Mouse (Mus musculus) CH12.LX (cell line): Measurements from ENCODE around the gene Gm37240. TPM values are rescaled to one million over a fixed set of nuclear protein-coding genes. Genes with fewer than 3 reads are reported as not detected.
"Not testable (repeated sequence)": the region's sequence is repeated elsewhere in the genome, so short reads cannot be mapped to it uniquely, and the experiment has no call there.

Experiments used
- DNase-seq: peaks from one replicate; pipeline ENCODE4 v3.0.0-alpha.2; 2013; ENCODE audit errors: extremely low read depth
- H3K27ac ChIP-seq: 2 replicates; pipeline ENCODE4 v1.5.1; 2012; ENCODE audit warnings: low read depth, mild to moderate bottlenecking, control low read depth, moderate library complexity; ENCODE audit not compliant: insufficient read depth
- H3K27me3 ChIP-seq: replicated peaks from 2 replicates; pipeline ENCODE3; 2012; ENCODE audit warnings: inconsistent platforms
- H3K36me3 ChIP-seq, 2 experiments: replicated peaks in 1 of 2; 2 replicates each; pipeline versions ENCODE3 to v1.6.1; 2012; ENCODE audit warnings: inconsistent platforms in 1 of 2, low read length in 1 of 2, mild to moderate bottlenecking in 1 of 2, mixed read lengths in 1 of 2, moderate library complexity in 1 of 2; ENCODE audit not compliant: control insufficient read depth in 1 of 2, insufficient read depth in 1 of 2
- H3K4me1 ChIP-seq, 2 experiments: 2 replicates each; pipeline ENCODE4 v1.6.1; 2012; ENCODE audit warnings: inconsistent platforms in 1 of 2, moderate library complexity in 1 of 2; ENCODE audit not compliant: insufficient read depth in 2 of 2, control insufficient read depth in 1 of 2
- H3K4me2 ChIP-seq: 2 replicates; pipeline ENCODE4 v1.6.1; 2012; ENCODE audit warnings: low read depth, mild to moderate bottlenecking, control low read depth; ENCODE audit not compliant: poor library complexity, insufficient read depth, severe bottlenecking
- H3K4me3 ChIP-seq, 3 experiments: fragments of 150-350 bp in 1 of 3; sonication (generic) in 1 of 3; replicated peaks in 1 of 3; 2 replicates each; pipeline versions ENCODE3 to v1.5.1; 2011 to 2012; ENCODE audit warnings: low read depth in 2 of 3, low read length in 2 of 3, mild to moderate bottlenecking in 2 of 3, moderate library complexity in 2 of 3, control low read depth in 1 of 3, improper control_type of control experiment in 1 of 3, inconsistent platforms in 1 of 3, mixed read lengths in 1 of 3; ENCODE audit not compliant: poor library complexity in 1 of 3
- H3K79me2 ChIP-seq: replicated peaks from 2 replicates; pipeline ENCODE4 v1.6.1; 2012; ENCODE audit warnings: mild to moderate bottlenecking, moderate library complexity; ENCODE audit not compliant: control insufficient read depth, poor library complexity, insufficient read depth, severe bottlenecking; ENCODE audit errors: extremely low read depth
- H3K9ac ChIP-seq: 2 replicates; pipeline ENCODE4 v1.6.1; 2012; ENCODE audit warnings: low read depth, mild to moderate bottlenecking, control low read depth, moderate library complexity; ENCODE audit not compliant: insufficient read depth
- H3K9me3 ChIP-seq: replicated peaks from 2 replicates; pipeline ENCODE3; 2012; ENCODE audit warnings: low read length, inconsistent platforms, mixed read lengths
- CTCF ChIP-seq, 2 experiments: IDR thresholded peaks in 1 of 2; conservative IDR thresholded peaks in 1 of 2; 2 replicates each; pipeline ENCODE4 v1.5.1; 2011 to 2012; ENCODE audit warnings: low read depth in 2 of 2, low read length in 2 of 2, improper control_type of control experiment in 1 of 2, inconsistent platforms in 1 of 2, mild to moderate bottlenecking in 1 of 2, moderate library complexity in 1 of 2
- E2F4 ChIP-seq: IDR thresholded peaks from 2 replicates; pipeline ENCODE4 v1.6.1; 2011; ENCODE audit warnings: low read depth, low read length, improper control_type of control experiment; ENCODE audit not compliant: insufficient replicate concordance
- ELF1 ChIP-seq: IDR thresholded peaks from 2 replicates; pipeline ENCODE4 v1.6.1; 2014; ENCODE audit warnings: low read depth, mild to moderate bottlenecking, inconsistent platforms, low read length, improper control_type of control experiment
- EP300 ChIP-seq: IDR thresholded peaks from 2 replicates; pipeline ENCODE4 v1.6.1; 2011; ENCODE audit warnings: low read length, improper control_type of control experiment
- GABPA ChIP-seq: IDR thresholded peaks from 2 replicates; pipeline ENCODE4 v1.6.1; 2012; ENCODE audit warnings: low read depth, low read length, improper control_type of control experiment, inconsistent platforms; ENCODE audit not compliant: insufficient replicate concordance
- HCFC1 ChIP-seq: IDR thresholded peaks from 2 replicates; pipeline ENCODE4 v1.6.1; 2012; ENCODE audit warnings: low read depth, mild to moderate bottlenecking, inconsistent platforms, low read length, improper control_type of control experiment
- IRF4 ChIP-seq: IDR thresholded peaks from 2 replicates; pipeline ENCODE4 v1.6.1; 2014; ENCODE audit warnings: low read depth, mild to moderate bottlenecking, inconsistent platforms, low read length, improper control_type of control experiment
- KAT2A ChIP-seq: IDR thresholded peaks from 2 replicates; pipeline ENCODE4 v1.6.1; 2012; ENCODE audit warnings: low read length, improper control_type of control experiment, inconsistent platforms; ENCODE audit not compliant: insufficient replicate concordance
- MAFK ChIP-seq: IDR thresholded peaks from 2 replicates; pipeline ENCODE4 v1.6.1; 2011; ENCODE audit warnings: low read length, improper control_type of control experiment; ENCODE audit not compliant: insufficient replicate concordance
- MAX ChIP-seq: IDR thresholded peaks from 2 replicates; pipeline ENCODE4 v1.6.1; 2011; ENCODE audit warnings: low read length, improper control_type of control experiment
- MXI1 ChIP-seq: IDR thresholded peaks from 2 replicates; pipeline ENCODE4 v1.6.1; 2011; ENCODE audit warnings: mild to moderate bottlenecking, low read depth, low read length, improper control_type of control experiment
- MYC ChIP-seq: IDR thresholded peaks from 2 replicates; pipeline ENCODE4 v1.6.1; 2011; ENCODE audit warnings: low read depth, mild to moderate bottlenecking, improper control_type of control experiment, low read length
- NELFE ChIP-seq: IDR thresholded peaks from 2 replicates; pipeline ENCODE4 v1.6.1; 2011; ENCODE audit warnings: low read depth, low read length, improper control_type of control experiment
- NRF1 ChIP-seq: IDR thresholded peaks from 2 replicates; pipeline ENCODE4 v1.6.1; 2014; ENCODE audit warnings: low read depth, mild to moderate bottlenecking, inconsistent platforms, low read length, improper control_type of control experiment, moderate library complexity
- POLR2A ChIP-seq: IDR thresholded peaks from 2 replicates; pipeline ENCODE4 v1.6.1; 2011; ENCODE audit warnings: low read depth, mild to moderate bottlenecking, improper control_type of control experiment, low read length
- POLR2AphosphoS2 ChIP-seq: IDR thresholded peaks from 2 replicates; pipeline ENCODE4 v1.6.1; 2011; ENCODE audit warnings: low read depth, low read length, improper control_type of control experiment
- RAD21 ChIP-seq: IDR thresholded peaks from 2 replicates; pipeline ENCODE4 v1.6.1; 2011; ENCODE audit warnings: low read depth, mild to moderate bottlenecking, low read length, improper control_type of control experiment, moderate library complexity
- SIN3A ChIP-seq: IDR thresholded peaks from 2 replicates; pipeline ENCODE4 v1.6.1; 2012; ENCODE audit warnings: low read length, improper control_type of control experiment, inconsistent platforms
- SMC3 ChIP-seq: IDR thresholded peaks from 2 replicates; pipeline ENCODE4 v1.6.1; 2011; ENCODE audit warnings: low read depth, low read length, improper control_type of control experiment
- TBP ChIP-seq: conservative IDR thresholded peaks from 2 replicates; pipeline ENCODE4 v1.6.1; 2011; ENCODE audit warnings: low read depth, low read length, improper control_type of control experiment
- TCF12 ChIP-seq: IDR thresholded peaks from 2 replicates; pipeline ENCODE4 v1.6.1; 2014; ENCODE audit warnings: low read depth, mild to moderate bottlenecking, inconsistent platforms, low read length, improper control_type of control experiment
- ZC3H11A ChIP-seq: IDR thresholded peaks from 2 replicates; pipeline ENCODE4 v1.6.1; 2012; ENCODE audit warnings: low read depth, mild to moderate bottlenecking, inconsistent platforms, low read length, improper control_type of control experiment
- ZNF384 ChIP-seq: IDR thresholded peaks from 2 replicates; pipeline ENCODE4 v1.6.1; 2012; ENCODE audit warnings: low read depth, low read length, improper control_type of control experiment, inconsistent platforms
- dilution Hi-C: fragments of 300-500 bp; cut with MboI; formaldehyde crosslinking; loops from 2 replicates; pipeline ENCODE4 v1.14.3; 2020; ENCODE audit warnings: low sequenced_read_pairs; ENCODE audit not compliant: extremely low pct_unique_long_range_greater_than_20kb, extremely low pct_ligation_motif_present
- in situ Hi-C: fragments of 300-500 bp; cut with MboI; formaldehyde crosslinking; loops from 3 replicates; pipeline ENCODE4 v1.14.3; 2019; ENCODE audit warnings: low sequenced_read_pairs, low pct_ligation_motif_present, low pct_unique_long_range_greater_than_20kb, mixed read lengths
- polyA plus RNA-seq: library from polyadenylated mRNA; unstranded; fragments of >175 nt; gene quantifications from 2 replicates; pipeline ENCODE4 v1.2.1, GENCODE M21; 2012; ENCODE audit warnings: low read depth; ENCODE audit not compliant: insufficient read length
- total RNA-seq, 2 experiments: library from RNA; depleted of rRNA; stranded (reverse); fragments of 300-350 nt in 1 of 2; fragments of >200 nt in 1 of 2; gene quantifications; 2 replicates each; pipeline ENCODE4 v1.2.3; 2012 to 2014

Gene Gm37240
- total and polyA plus RNA-seq, 3 experiments: 0.08 to 0.19 (median 0.14) TPM

DNA sequence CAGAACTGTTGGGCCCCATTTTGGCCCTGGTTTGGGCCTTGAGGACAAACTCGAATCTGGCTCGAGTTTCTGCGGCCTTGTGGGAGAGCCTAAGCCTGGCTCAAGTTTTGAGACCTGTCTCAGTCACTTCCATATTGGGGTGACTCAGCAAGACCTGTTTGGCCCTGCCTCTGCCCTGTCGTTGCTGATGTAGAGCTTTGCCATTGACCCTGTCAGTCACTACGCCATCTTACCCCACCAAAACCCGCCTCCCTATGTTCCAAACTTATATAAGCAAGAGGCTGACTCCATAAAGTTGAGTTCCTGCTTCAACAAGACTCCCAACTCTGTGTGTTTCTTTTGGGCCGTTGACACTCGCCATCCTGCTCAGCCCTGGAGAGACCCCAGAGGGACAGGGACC, 314.8 kb downstream of the Gm37240 start:
- peak overlapping the region; percentile 66; the same call in 1 of the 2 replicates for H3K4me2 ChIP-seq
- 0 out of 2 replicates have a peak, but pooled peaks have one; percentile 14 for TF ChIP-seq NRF1
- TF ChIP-seq ELF1: peak; percentile 36; the same call in 1 of the 2 replicates
- peak; percentile 98 for TF ChIP-seq MAFK
- TF ChIP-seq HCFC1: peak; percentile 68
- TF ChIP-seq ZC3H11A: peak; percentile 75
- TF ChIP-seq TBP: peak; percentile 95
- TF ChIP-seq NELFE: peak; percentile 78
- 0 out of 2 replicates have a peak, but pooled peaks have one; percentile 57 for TF ChIP-seq KAT2A
- peak; percentile 88 for TF ChIP-seq POLR2A
- 0 out of 2 replicates have a peak, but pooled peaks have one; percentile 79 for TF ChIP-seq POLR2AphosphoS2
- TF ChIP-seq TCF12: 0 out of 2 replicates have a peak, but pooled peaks have one; percentile 42
- H3K27me3 ChIP-seq: not testable (repeated sequence)

DNA sequence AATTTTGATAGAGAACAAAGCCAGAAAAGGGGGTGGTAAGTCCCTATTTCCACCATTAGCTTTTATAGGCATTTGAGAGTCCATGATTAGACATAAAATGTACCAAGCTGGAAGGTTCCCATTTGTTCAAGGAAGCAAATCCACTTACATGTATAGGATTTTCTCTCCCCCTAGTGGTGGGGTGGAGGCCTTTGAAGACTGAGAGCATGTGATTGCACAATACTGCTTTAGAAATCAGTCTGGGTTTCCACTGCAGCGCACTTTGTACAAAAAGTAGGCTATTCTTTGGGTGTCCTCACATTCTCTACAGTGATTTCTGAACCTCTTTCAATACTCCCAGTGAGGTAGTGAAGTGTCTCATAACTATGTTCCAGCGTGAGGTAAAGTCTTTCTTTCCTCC, 316.0 kb downstream of the Gm37240 start:
- TF ChIP-seq POLR2A (peak; percentile 42; the same call in 1 of the 2 replicates), IRF4 (peak; percentile 11; the same call in 1 of the 2 replicates), SMC3 (peak; percentile 72), EP300 (no peak), SIN3A (peak; percentile 22; the same call in 1 of the 2 replicates), ZNF384 (no peak), MAX (peak; percentile 67), E2F4 (no peak), CTCF (conservative IDR thresholded peaks at IDR 0.05 in 1 of 2, IDR thresholded peaks at IDR 0.05 in 1 of 2; ENCODE audit: low read depth in 2 of 2, low read length in 2 of 2) (peak; percentile 73 to 86), MXI1 (peak; percentile 60; the same call in 1 of the 2 replicates), HCFC1 (peak; percentile 27), RAD21 (peak; percentile 80), ELF1 (no peak), MYC (peak; percentile 84), TBP (0 out of 2 replicates have a peak, but pooled peaks have one; percentile 52), GABPA (no peak)
- TF ChIP-seq, all 38 proteins: peak for 11
- dilution Hi-C loops (no loop called here), in situ Hi-C loops (loop anchor here (25.0 kb wide), 1 partner anchor 634 kb away; no protein-coding TSS in a partner anchor)
- Histone ChIP-seq H3K27ac (peak overlapping the region; percentile 83), H3K9me3 (no peaks in the 10 kb centered on the region), H3K4me3 (no peak overlapping the region), H3K4me2 (peak overlapping the region; percentile 99), H3K79me2 (no peaks in the 10 kb centered on the region), H3K9ac (peak overlapping the region; percentile 83), H3K27me3 (no peaks in the 10 kb centered on the region), H3K36me3 (peaks cover 1 to 3% of the 10 kb centered on the region in 2 experiments), H3K4me1 (peaks cover 0 to 29% of the 10 kb centered on the region in 2 experiments; a peak in 2 of 4 replicates)
- peak; percentile 92 for DNase-seq

More for the DNA sequence above, 314.8 kb downstream of the Gm37240 start:
- H3K4me3 ChIP-seq: peak overlapping the region; percentile 47 to 85 (median 67)
- H3K36me3 ChIP-seq: peaks cover 4 to 14% of the 10 kb centered on the region in 2 experiments
- peak overlapping the region; percentile 83 for H3K9ac ChIP-seq
- dilution Hi-C loops, H3K79me2 ChIP-seq, H3K9me3 ChIP-seq: not testable (repeated sequence)
- DNase-seq: peak; percentile 86
- peak overlapping the region; percentile 83 for H3K27ac ChIP-seq
- H3K4me1 ChIP-seq: peaks cover 0 to 36% of the 10 kb centered on the region in 2 experiments; a peak in 2 of 4 replicates
- in situ Hi-C loops: loop anchor here (25.0 kb wide), 1 partner anchor 635 kb away; no protein-coding TSS in a partner anchor
